Mouse (Mus musculus): ENCODE measurements at regions not wholly inside any gene's neighbourhood (a gene's known extent, or its start where the extent isn't known, plus 50 kb on each side); places are given as distances from the start of the nearest gene placed in this dataset.

GRCm38 (mm10) chr12:113276355-113276942 is 90.7 kb downstream of the Tmem121 start:
- TF ChIP-seq POLR2A (IDR thresholded peaks at IDR 0.05; ENCODE audit: borderline replicate concordance, low read depth, low read length) (no peak), CTCF (IDR thresholded peaks at IDR 0.05; ENCODE audit: low read depth, low read length) (no peak)

Data from bone marrow macrophage, adult 2 months (primary cell).